Mouse (Mus musculus): ENCODE measurements around the gene Gm28269. TPM values are rescaled to one million over a fixed set of nuclear protein-coding genes. Genes with fewer than 3 reads are reported as not detected.

Gene Gm28269
- not detected for total RNA-seq (2023)

GRCm38 (mm10) chrX:21744997-21745396, at the start of gene Gm28269:
Gene Gm28269 (minus strand): TSS chrX:21745097.

GRCm38 (mm10) chrX:21714829-21715228, 30.1 kb downstream of the Gm28269 start, which contains the start of gene Slc6a14:
Gene Slc6a14 (plus strand): TSS chrX:21714896.

Other genes starting within 250 kb of the Gm28269 start
- gene Slc6a14, start 30.2 kb downstream of the Gm28269 start, total RNA-seq (2023) = not detected